Mouse (Mus musculus): ENCODE measurements around the gene Tcf7l2.

DNA sequence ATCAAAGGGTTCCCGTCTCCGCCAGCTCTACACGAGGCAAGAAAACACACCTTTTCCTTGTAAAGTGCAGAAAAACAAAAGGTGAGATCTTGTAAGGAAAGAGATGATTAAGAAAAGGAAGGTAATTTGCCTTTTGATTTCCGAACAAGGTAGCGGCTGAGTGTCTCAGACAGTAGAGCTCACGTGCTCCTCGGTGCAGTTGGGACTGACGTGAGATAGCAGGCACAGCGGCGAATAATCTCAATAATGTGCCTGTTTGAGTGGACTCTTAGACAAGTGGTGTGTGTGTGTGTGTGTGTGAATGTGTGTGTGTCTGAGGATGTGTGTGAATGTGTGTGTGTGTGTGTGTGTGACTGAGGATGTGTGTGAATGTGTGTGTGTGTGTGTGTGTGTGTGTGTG, 46.2 kb upstream of the Tcf7l2 start:
- TF ChIP-seq HCFC1 (IDR thresholded peaks at IDR 0.05; ENCODE audit: borderline replicate concordance, insufficient read depth, low read length) (no peak), ZNF384 (IDR thresholded peaks at IDR 0.05; ENCODE audit: low read depth, low read length) (no peak), MAFK (IDR thresholded peaks at IDR 0.05; ENCODE audit: insufficient read depth, low read depth, low read length) (no peak), CHD2 (IDR thresholded peaks at IDR 0.05; ENCODE audit: low read depth, low read length) (no peak)

All from ES-E14 (cell line).